Comparison of ENCODE assay signal across 25 mouse cellular contexts in the genomic region with DNA sequence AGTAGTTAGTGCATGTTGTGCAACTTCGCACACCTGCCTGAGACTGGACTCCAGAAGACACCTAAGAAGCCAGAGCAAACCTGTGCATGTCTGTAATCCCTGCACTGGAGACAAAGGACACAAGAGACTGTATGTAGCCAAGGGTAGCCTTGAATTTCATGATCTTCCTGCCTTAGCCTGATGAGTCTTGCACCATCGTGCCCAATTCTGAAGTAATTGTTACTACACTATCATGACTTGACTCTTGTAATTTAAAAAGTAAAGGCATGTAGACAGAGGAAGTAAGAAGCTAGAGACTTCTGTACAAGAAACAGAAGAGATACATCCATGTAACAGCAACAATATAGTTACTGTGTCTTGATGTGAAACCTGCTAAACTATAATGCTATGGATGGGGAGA. TPM values are rescaled to one million over a fixed set of nuclear protein-coding genes. Genes with fewer than 3 reads are reported as not detected.
"Had no signal": no experiment of that assay in that cellular context is flagged by ENCODE, and none has a peak within 500 bp of the region (broad histone marks: within the 10 kb centered on the region; RNA-seq: fewer than 3 reads in every experiment).

No protein-coding gene starts in this region.

- H3K27ac ChIP-seq: heart, adult 2 months; heart, embryonic 13.5 days; heart, embryonic 15.5 days; hindbrain, embryonic 13.5 days; hindbrain, embryonic 15.5 days; hindbrain, postnatal 0 days; layer of hippocampus, adult 2 months; left cerebral cortex, adult 2 months; limb, embryonic 13.5 days; limb, embryonic 15.5 days; liver, embryonic 12.5 days had no signal

- H3K9ac ChIP-seq: heart, embryonic 13.5 days; heart, embryonic 15.5 days; hindbrain, embryonic 13.5 days; hindbrain, embryonic 15.5 days; limb, embryonic 13.5 days; limb, embryonic 15.5 days; liver, embryonic 12.5 days had no signal

- H3K36me3 ChIP-seq: heart, embryonic 13.5 days; heart, embryonic 15.5 days; hindbrain, embryonic 13.5 days; hindbrain, embryonic 15.5 days; limb, embryonic 13.5 days; limb, embryonic 15.5 days; liver, embryonic 12.5 days had no signal

- ATAC-seq: hindbrain, postnatal 0 days; intestine, embryonic 16.5 days; liver, embryonic 12.5 days had no signal

- H3K9me3 ChIP-seq: heart, embryonic 13.5 days; heart, embryonic 15.5 days; hindbrain, embryonic 13.5 days; hindbrain, embryonic 15.5 days; limb, embryonic 13.5 days; limb, embryonic 15.5 days; liver, embryonic 12.5 days had no signal

- H3K27me3 ChIP-seq: heart, embryonic 13.5 days; heart, embryonic 15.5 days; hindbrain, embryonic 13.5 days; hindbrain, embryonic 15.5 days; limb, embryonic 15.5 days; liver, embryonic 12.5 days had no signal

- H3K4me1 ChIP-seq: hindbrain, embryonic 13.5 days; hindbrain, embryonic 15.5 days; limb, embryonic 13.5 days; liver, embryonic 12.5 days had no signal

- H3K4me2 ChIP-seq: heart, embryonic 11.5 days; heart, embryonic 13.5 days; heart, embryonic 15.5 days; hindbrain, embryonic 13.5 days; hindbrain, embryonic 15.5 days; limb, embryonic 13.5 days; limb, embryonic 15.5 days; liver, embryonic 12.5 days had no signal

- H3K4me3 ChIP-seq: heart, adult 2 months; heart, embryonic 13.5 days; heart, embryonic 15.5 days; hindbrain, embryonic 13.5 days; hindbrain, embryonic 15.5 days; layer of hippocampus, adult 2 months; left cerebral cortex, adult 2 months; limb, embryonic 13.5 days; limb, embryonic 15.5 days; liver, embryonic 12.5 days had no signal

- DNase-seq: gastrocnemius, postnatal 14 days; gastrocnemius, postnatal 36 days; heart, adult 11 months; heart, adult 2 months; heart, postnatal 14 days; heart, postnatal 36 days; kidney, adult 18-20 months; kidney, adult 8-10 months; kidney, postnatal 10 days; kidney, postnatal 25 days; kidney, postnatal 4 days had no signal

RNA-seq across cellular contexts. Expression of a gene that starts 40.7 kb away (rescaled TPM):
- total RNA-seq: hematopoietic stem cell, adult 5-6 weeks; liver, adult 2 months had no signal
- polyA plus RNA-seq: liver, adult 2 months; liver, embryonic 12.5 days had no signal
